Comparison of ENCODE assay signal across 24 mouse cellular contexts in the genomic region with DNA sequence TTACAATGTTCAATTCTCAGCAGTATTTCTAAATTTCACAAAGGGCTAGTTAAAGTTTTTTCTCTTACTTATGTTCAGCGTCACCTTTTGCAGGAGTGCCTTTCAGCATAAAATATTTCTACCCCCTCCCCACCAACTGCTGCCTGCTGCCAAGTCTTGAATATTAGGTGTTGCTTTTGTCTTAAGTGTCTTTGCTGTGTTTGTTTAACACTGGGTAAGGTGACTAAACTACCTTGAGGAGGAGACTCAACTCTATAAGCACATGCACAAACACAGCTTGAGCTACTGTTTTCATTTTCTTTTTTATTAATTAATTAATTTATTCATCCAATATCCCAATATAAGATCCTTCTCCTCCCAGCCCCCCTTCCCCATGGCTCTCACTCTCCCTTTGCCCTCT.
"Had no signal": no experiment of that assay in that cellular context is flagged by ENCODE, and none has a peak within 500 bp of the region (broad histone marks: within the 10 kb centered on the region; RNA-seq: fewer than 3 reads in every experiment).

No protein-coding gene starts in this region.

- H3K9me3 ChIP-seq: heart, embryonic 10.5 days; heart, embryonic 12.5 days; hindbrain, embryonic 10.5 days; hindbrain, embryonic 12.5 days; intestine, embryonic 15.5 days; limb, embryonic 10.5 days; limb, embryonic 12.5 days had no signal

- ATAC-seq: hindbrain, embryonic 16.5 days; inflammation-experienced regulatory T-cells, adult 6 months; intestine, embryonic 15.5 days; intestine, postnatal 0 days had no signal

- H3K27me3 ChIP-seq: heart, embryonic 12.5 days; hindbrain, embryonic 12.5 days; intestine, embryonic 15.5 days; limb, embryonic 12.5 days had no signal

- H3K27ac ChIP-seq: gastrocnemius, adult 2 months; heart, embryonic 10.5 days; hindbrain, embryonic 10.5 days; hindbrain, embryonic 12.5 days; hindbrain, embryonic 14.5 days; intestine, embryonic 15.5 days; layer of hippocampus, adult 2 months; left cerebral cortex, adult 2 months; limb, embryonic 10.5 days; limb, embryonic 12.5 days had no signal

- H3K4me1 ChIP-seq: heart, embryonic 10.5 days; heart, embryonic 12.5 days; hindbrain, embryonic 10.5 days; hindbrain, embryonic 12.5 days; intestine, embryonic 15.5 days; limb, embryonic 10.5 days; limb, embryonic 12.5 days had no signal

- H3K4me3 ChIP-seq: gastrocnemius, adult 2 months; heart, embryonic 10.5 days; heart, embryonic 12.5 days; hindbrain, embryonic 10.5 days; hindbrain, embryonic 12.5 days; intestine, embryonic 15.5 days; layer of hippocampus, adult 2 months; left cerebral cortex, adult 2 months; limb, embryonic 10.5 days; limb, embryonic 12.5 days had no signal

- H3K36me3 ChIP-seq: heart, embryonic 10.5 days; heart, embryonic 12.5 days; hindbrain, embryonic 10.5 days; hindbrain, embryonic 12.5 days; intestine, embryonic 15.5 days; limb, embryonic 10.5 days; limb, embryonic 12.5 days had no signal

- H3K4me2 ChIP-seq: heart, embryonic 12.5 days; hindbrain, embryonic 12.5 days; hindbrain, embryonic 14.5 days; intestine, embryonic 15.5 days; limb, embryonic 12.5 days had no signal

- H3K9ac ChIP-seq: heart, embryonic 12.5 days; hindbrain, embryonic 12.5 days; hindbrain, embryonic 14.5 days; intestine, embryonic 15.5 days; limb, embryonic 12.5 days had no signal

- DNase-seq: gastrocnemius, adult 2 months; gastrocnemius, postnatal 10 days; gastrocnemius, postnatal 25 days; heart, adult 18-20 months; heart, postnatal 10 days; heart, postnatal 4 days; kidney, adult 18-20 months; kidney, adult 8-10 months; kidney, postnatal 10 days; kidney, postnatal 25 days; kidney, postnatal 4 days had no signal
